Mouse (Mus musculus) CH12.LX (cell line): Measurements from ENCODE around the gene Dpf3. TPM values are rescaled to one million over a fixed set of nuclear protein-coding genes. Genes with fewer than 3 reads are reported as not detected.
A peak's percentile ranks its signal among the peaks of the same experiment; 100 is the strongest.

Experiments used
- DNase-seq: peaks from one replicate; pipeline ENCODE4 v3.0.0-alpha.2; 2013; ENCODE audit errors: extremely low read depth
- H3K27ac ChIP-seq: 2 replicates; pipeline ENCODE4 v1.5.1; 2012; ENCODE audit warnings: low read depth, mild to moderate bottlenecking, control low read depth, moderate library complexity; ENCODE audit not compliant: insufficient read depth
- H3K27me3 ChIP-seq: replicated peaks from 2 replicates; pipeline ENCODE3; 2012; ENCODE audit warnings: inconsistent platforms
- H3K36me3 ChIP-seq, 2 experiments: replicated peaks in 1 of 2; 2 replicates each; pipeline versions ENCODE3 to v1.6.1; 2012; ENCODE audit warnings: inconsistent platforms in 1 of 2, low read length in 1 of 2, mild to moderate bottlenecking in 1 of 2, mixed read lengths in 1 of 2, moderate library complexity in 1 of 2; ENCODE audit not compliant: control insufficient read depth in 1 of 2, insufficient read depth in 1 of 2
- H3K4me1 ChIP-seq, 2 experiments: 2 replicates each; pipeline ENCODE4 v1.6.1; 2012; ENCODE audit warnings: inconsistent platforms in 1 of 2, moderate library complexity in 1 of 2; ENCODE audit not compliant: insufficient read depth in 2 of 2, control insufficient read depth in 1 of 2
- H3K4me2 ChIP-seq: 2 replicates; pipeline ENCODE4 v1.6.1; 2012; ENCODE audit warnings: low read depth, mild to moderate bottlenecking, control low read depth; ENCODE audit not compliant: poor library complexity, insufficient read depth, severe bottlenecking
- H3K4me3 ChIP-seq, 3 experiments: fragments of 150-350 bp in 1 of 3; sonication (generic) in 1 of 3; replicated peaks in 1 of 3; 2 replicates each; pipeline versions ENCODE3 to v1.5.1; 2011 to 2012; ENCODE audit warnings: low read depth in 2 of 3, low read length in 2 of 3, mild to moderate bottlenecking in 2 of 3, moderate library complexity in 2 of 3, control low read depth in 1 of 3, improper control_type of control experiment in 1 of 3, inconsistent platforms in 1 of 3, mixed read lengths in 1 of 3; ENCODE audit not compliant: poor library complexity in 1 of 3
- H3K79me2 ChIP-seq: replicated peaks from 2 replicates; pipeline ENCODE4 v1.6.1; 2012; ENCODE audit warnings: mild to moderate bottlenecking, moderate library complexity; ENCODE audit not compliant: control insufficient read depth, poor library complexity, insufficient read depth, severe bottlenecking; ENCODE audit errors: extremely low read depth
- H3K9ac ChIP-seq: 2 replicates; pipeline ENCODE4 v1.6.1; 2012; ENCODE audit warnings: low read depth, mild to moderate bottlenecking, control low read depth, moderate library complexity; ENCODE audit not compliant: insufficient read depth
- H3K9me3 ChIP-seq: replicated peaks from 2 replicates; pipeline ENCODE3; 2012; ENCODE audit warnings: low read length, inconsistent platforms, mixed read lengths
- BHLHE40 ChIP-seq: IDR thresholded peaks from 2 replicates; pipeline ENCODE4 v1.6.1; 2011; ENCODE audit warnings: mild to moderate bottlenecking, low read depth, low read length, improper control_type of control experiment
- CHD2 ChIP-seq: IDR thresholded peaks from 2 replicates; pipeline ENCODE4 v1.6.1; 2011; ENCODE audit warnings: low read length, improper control_type of control experiment
- ELF1 ChIP-seq: IDR thresholded peaks from 2 replicates; pipeline ENCODE4 v1.6.1; 2014; ENCODE audit warnings: low read depth, mild to moderate bottlenecking, inconsistent platforms, low read length, improper control_type of control experiment
- ETS1 ChIP-seq: conservative IDR thresholded peaks from 2 replicates; pipeline ENCODE4 v1.6.1; 2012; ENCODE audit warnings: low read depth, mild to moderate bottlenecking, inconsistent platforms, low read length, improper control_type of control experiment, moderate library complexity
- GABPA ChIP-seq: IDR thresholded peaks from 2 replicates; pipeline ENCODE4 v1.6.1; 2012; ENCODE audit warnings: low read depth, low read length, improper control_type of control experiment, inconsistent platforms; ENCODE audit not compliant: insufficient replicate concordance
- HCFC1 ChIP-seq: IDR thresholded peaks from 2 replicates; pipeline ENCODE4 v1.6.1; 2012; ENCODE audit warnings: low read depth, mild to moderate bottlenecking, inconsistent platforms, low read length, improper control_type of control experiment
- IRF4 ChIP-seq: IDR thresholded peaks from 2 replicates; pipeline ENCODE4 v1.6.1; 2014; ENCODE audit warnings: low read depth, mild to moderate bottlenecking, inconsistent platforms, low read length, improper control_type of control experiment
- JUND ChIP-seq: conservative IDR thresholded peaks from 2 replicates; pipeline ENCODE4 v1.6.1; 2011; ENCODE audit warnings: low read depth, low read length, improper control_type of control experiment
- MAX ChIP-seq: IDR thresholded peaks from 2 replicates; pipeline ENCODE4 v1.6.1; 2011; ENCODE audit warnings: low read length, improper control_type of control experiment
- MEF2A ChIP-seq: IDR thresholded peaks from 2 replicates; pipeline ENCODE4 v1.6.1; 2014; ENCODE audit warnings: low read depth, mild to moderate bottlenecking, inconsistent platforms, low read length, improper control_type of control experiment, borderline replicate concordance
- MXI1 ChIP-seq: IDR thresholded peaks from 2 replicates; pipeline ENCODE4 v1.6.1; 2011; ENCODE audit warnings: mild to moderate bottlenecking, low read depth, low read length, improper control_type of control experiment
- MYC ChIP-seq: IDR thresholded peaks from 2 replicates; pipeline ENCODE4 v1.6.1; 2011; ENCODE audit warnings: low read depth, mild to moderate bottlenecking, improper control_type of control experiment, low read length
- NELFE ChIP-seq: IDR thresholded peaks from 2 replicates; pipeline ENCODE4 v1.6.1; 2011; ENCODE audit warnings: low read depth, low read length, improper control_type of control experiment
- POLR2A ChIP-seq: IDR thresholded peaks from 2 replicates; pipeline ENCODE4 v1.6.1; 2011; ENCODE audit warnings: low read depth, mild to moderate bottlenecking, improper control_type of control experiment, low read length
- POLR2AphosphoS2 ChIP-seq: IDR thresholded peaks from 2 replicates; pipeline ENCODE4 v1.6.1; 2011; ENCODE audit warnings: low read depth, low read length, improper control_type of control experiment
- SMC3 ChIP-seq: IDR thresholded peaks from 2 replicates; pipeline ENCODE4 v1.6.1; 2011; ENCODE audit warnings: low read depth, low read length, improper control_type of control experiment
- USF1 ChIP-seq: IDR thresholded peaks from 2 replicates; pipeline ENCODE4 v1.6.1; 2014; ENCODE audit warnings: low read depth, mild to moderate bottlenecking, inconsistent platforms, low read length, improper control_type of control experiment
- ZC3H11A ChIP-seq: IDR thresholded peaks from 2 replicates; pipeline ENCODE4 v1.6.1; 2012; ENCODE audit warnings: low read depth, mild to moderate bottlenecking, inconsistent platforms, low read length, improper control_type of control experiment
- dilution Hi-C: fragments of 300-500 bp; cut with MboI; formaldehyde crosslinking; loops from 2 replicates; pipeline ENCODE4 v1.14.3; 2020; ENCODE audit warnings: low sequenced_read_pairs; ENCODE audit not compliant: extremely low pct_unique_long_range_greater_than_20kb, extremely low pct_ligation_motif_present
- in situ Hi-C: fragments of 300-500 bp; cut with MboI; formaldehyde crosslinking; loops from 3 replicates; pipeline ENCODE4 v1.14.3; 2019; ENCODE audit warnings: low sequenced_read_pairs, low pct_ligation_motif_present, low pct_unique_long_range_greater_than_20kb, mixed read lengths
- polyA plus RNA-seq: library from polyadenylated mRNA; unstranded; fragments of >175 nt; gene quantifications from 2 replicates; pipeline ENCODE4 v1.2.1, GENCODE M21; 2012; ENCODE audit warnings: low read depth; ENCODE audit not compliant: insufficient read length
- total RNA-seq, 2 experiments: library from RNA; depleted of rRNA; stranded (reverse); fragments of 300-350 nt in 1 of 2; fragments of >200 nt in 1 of 2; gene quantifications; 2 replicates each; pipeline ENCODE4 v1.2.3; 2012 to 2014

The Dpf3 gene
- total and polyA plus RNA-seq, 3 experiments, result 0.42 to 1.2 (median 1.2) TPM

GRCm38 (mm10) chr12:83450471-83450870 lies 37.0 kb downstream of the Dpf3 start:
- dilution Hi-C loops (no loop called here), in situ Hi-C loops (no loop called here)
- TF ChIP-seq CHD2 (no peak), MEF2A (0 out of 2 replicates have a peak, but pooled peaks have one; percentile 1), ETS1 (peak; percentile 93), POLR2AphosphoS2 (no peak), IRF4 (peak; percentile 81)
- Histone ChIP-seq H3K27ac (no peak overlapping the region), H3K27me3 (no peaks in the 10 kb centered on the region), H3K9ac (no peak overlapping the region), H3K4me1 (peaks cover 16 to 27% of the 10 kb centered on the region in 2 experiments), H3K36me3 (no peaks in the 10 kb centered on the region), H3K4me2 (peak overlapping the region; percentile 3; the same call in 1 of the 2 replicates), H3K9me3 (no peaks in the 10 kb centered on the region), H3K4me3 (no peak overlapping the region), H3K79me2 (no peaks in the 10 kb centered on the region)
- no peak for DNase-seq

GRCm38 (mm10) chr12:83449202-83449601 lies 38.3 kb downstream of the Dpf3 start:
- Histone ChIP-seq H3K79me2 (no peaks in the 10 kb centered on the region), H3K27ac (no peak overlapping the region), H3K27me3 (no peaks in the 10 kb centered on the region), H3K9me3 (no peaks in the 10 kb centered on the region), H3K4me2 (no peak overlapping the region), H3K4me1 (peaks cover 5 to 15% of the 10 kb centered on the region in 2 experiments), H3K36me3 (no peaks in the 10 kb centered on the region), H3K4me3 (no peak overlapping the region), H3K9ac (no peak overlapping the region)
- no peak for DNase-seq
- TF ChIP-seq NELFE, result no peak
- no peak for TF ChIP-seq USF1
- TF ChIP-seq ELF1, result no peak
- TF ChIP-seq GABPA, result no peak
- TF ChIP-seq POLR2A, result no peak
- no peak for TF ChIP-seq MEF2A
- TF ChIP-seq JUND, result no peak
- TF ChIP-seq ZC3H11A, result no peak
- no peak for TF ChIP-seq SMC3
- no peak for TF ChIP-seq MAX
- TF ChIP-seq HCFC1, result no peak
- TF ChIP-seq IRF4, result no peak
- no peak for TF ChIP-seq BHLHE40
- no peak for TF ChIP-seq MYC
- no peak for TF ChIP-seq MXI1
- in situ Hi-C loops, result no loop called here
- dilution Hi-C loops, result no loop called here
